Mouse (Mus musculus) hindbrain, embryonic 15.5 days (tissue): ENCODE data around the gene Rap1a. TPM values are rescaled to one million over a fixed set of nuclear protein-coding genes. Genes with fewer than 3 reads are reported as not detected.

Experiments
- ATAC-seq: fragments of 200-750 bp; cut with Nextera tagmentation; 2 replicates; pipeline ENCODE4 v1.8.0; 2017; ENCODE audit warnings: low read depth, moderate number of reproducible peaks, moderate TSS enrichment; ENCODE audit not compliant: low FRiP score
- H3K27ac ChIP-seq: fragments of 300-500 bp; sonication (generic); replicated peaks from 2 replicates; pipeline ENCODE4 v1.5.1; 2015; ENCODE audit warnings: mild to moderate bottlenecking, inconsistent platforms
- H3K27me3 ChIP-seq: fragments of 300-500 bp; sonication (generic); 2 replicates; pipeline ENCODE4 v1.6.1; 2015; ENCODE audit warnings: control low read depth, inconsistent platforms
- H3K36me3 ChIP-seq: fragments of 300-500 bp; sonication (generic); 2 replicates; pipeline ENCODE4 v1.6.1; 2015; ENCODE audit warnings: control low read depth, inconsistent platforms
- H3K4me1 ChIP-seq: fragments of 300-500 bp; sonication (generic); replicated peaks from 2 replicates; pipeline ENCODE4 v1.6.1; 2015; ENCODE audit warnings: control low read depth, inconsistent platforms
- H3K4me2 ChIP-seq: fragments of 300-500 bp; sonication (generic); 2 replicates; pipeline ENCODE4 v1.6.1; 2015; ENCODE audit warnings: moderate library complexity, mild to moderate bottlenecking, inconsistent platforms
- H3K4me3 ChIP-seq: fragments of 300-500 bp; sonication (generic); 2 replicates; pipeline ENCODE4 v1.5.1; 2015; ENCODE audit warnings: mild to moderate bottlenecking, inconsistent platforms
- H3K9ac ChIP-seq: fragments of 300-500 bp; sonication (generic); 2 replicates; pipeline ENCODE4 v1.6.1; 2015; ENCODE audit warnings: inconsistent platforms
- H3K9me3 ChIP-seq: fragments of 300-500 bp; sonication (generic); 2 replicates; pipeline ENCODE4 v1.6.1; 2016; ENCODE audit warnings: control low read depth, inconsistent platforms
- WGBS: fragments of 180-500 bp; shearing (Covaris S2); methylation state at CpG from one replicate; pipeline ENCODE4 v1.1.7; 2015; 5-methylcytosine and 5-hydroxymethylcytosine counted together
- polyA plus RNA-seq: library from polyadenylated mRNA; unstranded; fragments of >200 nt; fragmentation: Nextera tagmentation; extraction: Ambion mirVana; gene quantifications from 2 replicates; pipeline ENCODE4 v1.2.1, GENCODE M21; 2015

The Rap1a gene
- polyA plus RNA-seq, 1 experiment from 2014 or later: 81.3 TPM

DNA sequence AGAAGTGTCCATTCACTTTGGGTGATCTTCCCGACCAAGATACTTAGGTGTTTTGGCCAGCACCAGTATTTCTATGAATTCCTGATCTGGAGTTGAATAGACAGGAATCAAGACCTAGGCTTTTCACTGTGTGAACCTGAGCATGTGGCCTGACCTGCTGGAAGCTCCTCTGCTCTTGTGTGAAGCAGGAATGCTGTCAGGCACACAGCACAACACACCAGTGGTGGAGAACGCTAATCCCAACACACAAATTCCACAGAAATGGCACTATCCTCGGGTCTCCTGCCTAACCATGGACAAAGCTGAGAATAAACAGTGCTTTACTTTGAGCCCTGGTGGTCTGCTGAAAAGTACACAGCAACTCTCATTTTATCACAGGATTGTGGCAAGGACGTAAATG is 80.6 kb downstream of the Rap1a start:
- no peaks in the 10 kb centered on the region for H3K27me3 ChIP-seq
- no peak overlapping the region for H3K4me2 ChIP-seq
- H3K9me3 ChIP-seq: no peaks in the 10 kb centered on the region
- peaks cover 15% of the 10 kb centered on the region for H3K4me1 ChIP-seq
- no peak overlapping the region for H3K9ac ChIP-seq
- no peaks in the 10 kb centered on the region for H3K36me3 ChIP-seq
- H3K27ac ChIP-seq: no peak overlapping the region
- no peak overlapping the region for H3K4me3 ChIP-seq
- WGBS: 81% methylated on average over 4 of the region's 4 CpGs
- no peak for ATAC-seq

DNA sequence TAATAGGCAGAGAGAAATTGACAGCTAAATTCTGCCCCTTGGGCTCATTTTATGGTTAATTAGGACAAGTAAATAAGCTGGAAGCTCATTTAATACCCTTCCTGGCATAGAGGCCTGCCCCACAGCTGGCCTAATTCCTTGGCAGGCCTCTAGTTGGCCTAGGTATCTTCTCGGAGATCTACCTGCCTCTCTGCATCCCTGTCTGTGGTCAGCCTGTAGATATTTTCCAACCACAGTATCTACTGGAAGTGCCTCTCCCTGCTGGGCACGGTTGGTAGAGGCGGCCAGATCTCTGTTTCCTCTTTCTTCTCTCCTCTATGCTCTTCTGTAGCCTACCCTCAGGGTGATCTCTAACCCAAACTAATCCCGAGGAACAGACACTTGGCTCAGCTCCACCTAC is 81.2 kb downstream of the Rap1a start:
- Histone ChIP-seq H3K4me1 (peaks cover 15% of the 10 kb centered on the region), H3K36me3 (no peaks in the 10 kb centered on the region), H3K27ac (no peak overlapping the region), H3K4me3 (no peak overlapping the region), H3K4me2 (no peak overlapping the region), H3K9ac (no peak overlapping the region), H3K27me3 (no peaks in the 10 kb centered on the region), H3K9me3 (no peaks in the 10 kb centered on the region)
- WGBS: 64% methylated on average over 4 of the region's 4 CpGs
- ATAC-seq: no peak

DNA sequence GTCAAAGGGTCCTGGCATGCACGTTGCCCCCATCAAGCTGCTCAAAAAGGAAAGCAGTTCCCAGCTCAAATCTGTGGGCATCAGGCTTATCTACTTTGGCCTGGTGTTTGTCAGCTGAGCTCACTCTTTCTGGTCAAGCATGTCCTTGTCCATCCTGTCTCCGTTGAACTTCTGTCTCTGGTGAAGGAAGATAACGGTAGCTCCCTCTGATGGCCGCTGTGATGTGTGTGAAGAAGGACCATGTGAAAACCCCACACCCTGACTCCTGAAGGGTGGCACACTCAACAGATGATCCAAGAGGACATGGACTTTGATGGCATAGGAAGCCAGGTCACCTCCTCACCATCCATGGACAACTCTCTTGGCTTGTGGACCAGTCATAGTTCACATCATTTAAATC is 82.4 kb downstream of the Rap1a start:
- 65% methylated on average over 4 of the region's 4 CpGs for WGBS
- 0 out of 2 replicates have a peak overlapping the region, but pooled peaks have one; percentile 51 for H3K27ac ChIP-seq

DNA sequence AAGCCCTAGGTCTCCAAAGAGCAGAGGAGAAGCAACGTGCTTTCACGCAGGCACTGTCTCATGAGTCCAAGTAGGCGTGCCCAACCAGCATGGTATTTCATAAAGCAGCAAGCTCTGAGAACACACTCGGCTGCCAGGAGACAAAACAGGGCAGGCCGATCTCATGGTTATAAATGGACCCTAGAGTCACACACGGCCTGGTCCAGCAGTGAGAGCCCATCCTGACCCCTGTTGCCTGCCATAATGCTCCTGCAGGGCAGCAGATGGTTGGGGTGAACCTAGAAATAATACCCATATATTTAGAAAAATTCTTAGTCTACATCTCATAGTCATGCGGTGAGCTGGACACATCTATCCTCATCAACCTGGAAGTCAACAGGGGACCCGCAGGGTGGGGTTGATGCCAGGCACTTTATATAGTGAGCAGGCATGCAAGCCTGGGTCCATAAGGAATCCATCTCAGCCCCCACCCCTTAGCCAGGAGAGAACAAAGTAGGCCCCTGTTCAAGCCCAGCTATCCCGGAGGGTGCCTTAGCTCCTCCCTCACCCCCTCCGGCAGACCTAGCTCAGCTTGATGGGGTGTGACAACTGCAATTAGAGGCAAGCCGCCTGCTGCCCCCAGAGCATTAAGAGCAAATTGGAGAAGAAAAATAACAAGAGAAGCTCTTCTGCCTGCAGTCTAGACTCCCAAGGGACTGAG is 83.1 kb downstream of the Rap1a start:
- Histone ChIP-seq H3K27ac (peak overlapping the region; percentile 51; the same call in 1 of the 2 replicates), H3K27me3 (no peaks in the 10 kb centered on the region), H3K9me3 (no peaks in the 10 kb centered on the region), H3K9ac (no peak overlapping the region), H3K4me3 (no peak overlapping the region), H3K36me3 (no peaks in the 10 kb centered on the region), H3K4me2 (no peak overlapping the region), H3K4me1 (peaks cover 24% of the 10 kb centered on the region)
- ATAC-seq: peak; percentile 45; the same call in 1 of the 2 replicates
- WGBS: 27% methylated on average over 11 of the region's 11 CpGs

More for the DNA sequence above, 82.4 kb downstream of the Rap1a start:
- Histone ChIP-seq H3K9ac (no peak overlapping the region), H3K9me3 (no peaks in the 10 kb centered on the region), H3K27me3 (no peaks in the 10 kb centered on the region), H3K4me3 (no peak overlapping the region), H3K36me3 (no peaks in the 10 kb centered on the region), H3K4me1 (peaks cover 23% of the 10 kb centered on the region), H3K4me2 (no peak overlapping the region)
- no peak for ATAC-seq

DNA sequence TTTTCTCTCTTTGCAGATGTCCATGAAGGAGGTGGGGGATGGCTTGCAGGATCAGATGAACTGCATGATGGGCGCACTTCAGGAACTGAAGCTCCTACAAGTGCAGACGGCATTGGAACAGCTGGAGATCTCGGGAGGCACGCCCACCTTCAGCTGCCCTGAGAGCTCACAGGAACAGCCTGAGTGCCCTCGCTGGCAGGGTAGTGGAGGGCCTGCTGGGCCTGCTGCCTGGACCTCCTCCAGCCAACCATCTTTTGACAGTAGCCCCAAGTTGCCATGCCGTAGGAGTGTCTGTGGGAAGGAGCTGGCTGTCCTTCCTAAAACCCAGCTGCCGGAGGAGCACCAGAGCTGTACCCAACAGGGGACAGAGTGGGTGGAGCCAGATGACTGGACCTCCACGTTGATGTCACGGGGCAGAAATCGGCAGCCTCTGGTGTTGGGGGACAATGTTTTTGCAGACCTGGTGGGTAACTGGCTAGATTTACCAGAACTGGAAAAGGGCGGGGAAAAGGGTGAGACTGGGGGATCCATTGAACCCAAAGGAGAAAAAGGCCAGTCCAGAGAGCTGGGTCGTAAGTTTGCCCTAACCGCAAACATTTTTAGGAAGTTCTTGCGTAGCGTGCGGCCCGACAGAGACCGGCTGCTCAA is 84.7 kb downstream of the Rap1a start:
- H3K27me3 ChIP-seq: no peaks in the 10 kb centered on the region
- 62% methylated on average over 18 of the region's 18 CpGs for WGBS
- peaks cover 24% of the 10 kb centered on the region for H3K4me1 ChIP-seq
- H3K9ac ChIP-seq: no peak overlapping the region
- H3K36me3 ChIP-seq: no peaks in the 10 kb centered on the region
- no peak overlapping the region for H3K4me2 ChIP-seq
- no peak for ATAC-seq
- H3K4me3 ChIP-seq: no peak overlapping the region
- H3K9me3 ChIP-seq: no peaks in the 10 kb centered on the region
- H3K27ac ChIP-seq: 0 out of 2 replicates have a peak overlapping the region, but pooled peaks have one; percentile 24

DNA sequence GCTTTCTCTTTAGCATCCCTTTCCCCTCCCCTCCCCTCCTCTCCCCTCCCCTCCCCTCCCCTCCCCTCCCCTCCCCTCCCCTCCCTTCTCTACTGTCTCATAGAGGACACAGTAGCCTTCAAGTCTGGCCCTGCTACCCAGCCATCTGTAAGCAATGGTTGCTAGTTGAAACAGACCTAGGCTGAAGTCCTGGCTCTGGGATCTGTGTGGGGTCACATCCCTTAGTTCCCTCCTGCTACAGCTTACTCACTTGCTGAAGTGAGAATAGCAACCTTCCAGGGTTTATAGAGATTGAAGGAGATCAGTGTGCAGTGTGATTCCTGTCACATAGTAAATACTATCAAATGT is 86.3 kb downstream of the Rap1a start:
- ATAC-seq: no peak
- H3K4me2 ChIP-seq: no peak overlapping the region
- H3K36me3 ChIP-seq: no peaks in the 10 kb centered on the region
- no peak overlapping the region for H3K9ac ChIP-seq
- H3K4me1 ChIP-seq: peaks cover 33% of the 10 kb centered on the region
- H3K9me3 ChIP-seq: no peaks in the 10 kb centered on the region
- H3K27ac ChIP-seq: peak overlapping the region; percentile 44; the same call in 1 of the 2 replicates
- H3K27me3 ChIP-seq: no peaks in the 10 kb centered on the region
- H3K4me3 ChIP-seq: no peak overlapping the region

DNA sequence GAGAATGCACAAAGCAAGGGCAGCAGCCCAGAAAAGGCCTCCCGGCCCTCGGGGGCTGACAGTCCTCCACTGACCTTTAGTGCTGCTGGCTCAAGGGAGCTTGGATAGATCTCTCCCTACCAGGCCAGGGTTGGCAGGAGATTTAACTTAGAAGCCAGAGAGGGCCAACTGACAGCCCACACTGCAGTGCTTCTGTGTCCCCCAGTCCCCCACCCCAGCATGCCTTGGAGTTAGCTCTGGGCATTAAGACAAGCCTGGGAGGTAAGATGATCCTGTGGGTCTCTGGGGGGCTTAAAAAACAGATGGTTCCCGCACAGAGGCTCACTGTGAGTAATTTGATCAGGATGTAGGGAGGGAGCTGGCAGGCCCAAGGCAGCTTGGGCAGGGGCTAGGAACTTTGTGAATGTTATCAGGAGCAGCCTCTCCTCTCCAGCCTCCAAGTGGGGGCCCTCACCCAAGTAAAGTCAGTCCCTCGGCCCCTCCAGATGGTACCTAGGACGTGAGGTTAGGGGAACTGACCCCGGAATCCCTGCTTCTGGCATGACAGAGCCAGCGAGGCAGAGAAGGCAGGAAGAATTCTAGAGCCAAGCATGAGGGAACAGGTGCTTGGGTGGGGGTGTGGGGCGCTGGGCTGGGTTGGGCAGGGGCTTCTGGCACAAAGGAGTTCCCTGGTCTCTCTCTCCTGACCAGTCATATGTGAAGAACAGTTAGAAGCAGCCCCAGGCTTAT is 86.9 kb downstream of the Rap1a start:
- H3K27me3 ChIP-seq: no peaks in the 10 kb centered on the region
- 17% methylated on average over 8 of the region's 8 CpGs for WGBS

DNA sequence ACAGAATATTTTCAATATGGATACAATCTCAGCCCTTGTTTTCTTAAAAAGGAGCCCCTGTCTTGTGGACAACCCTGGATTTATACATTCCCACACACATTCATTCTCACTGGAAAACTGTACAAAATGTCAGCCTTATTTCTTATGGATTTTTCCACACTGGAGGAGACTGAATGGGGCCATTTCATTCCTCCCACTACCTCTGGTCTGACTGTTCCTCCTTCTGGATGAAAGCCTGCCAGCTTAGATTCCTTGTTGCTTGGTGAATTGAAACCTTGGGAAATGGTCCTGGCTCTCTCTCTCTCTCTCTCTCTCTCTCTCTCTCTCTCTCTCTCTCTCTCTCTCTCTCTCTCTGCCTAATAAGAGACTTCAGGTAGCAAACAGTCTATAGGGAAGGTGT is 88.3 kb downstream of the Rap1a start:
- Histone ChIP-seq H3K9ac (no peak overlapping the region), H3K4me3 (no peak overlapping the region), H3K4me1 (peaks cover 27% of the 10 kb centered on the region), H3K9me3 (no peaks in the 10 kb centered on the region), H3K36me3 (no peaks in the 10 kb centered on the region), H3K27me3 (no peaks in the 10 kb centered on the region), H3K27ac (0 out of 2 replicates have a peak overlapping the region, but pooled peaks have one; percentile 67), H3K4me2 (no peak overlapping the region)
- no peak for ATAC-seq

More for the DNA sequence above, 86.9 kb downstream of the Rap1a start:
- Histone ChIP-seq H3K4me2 (0 out of 2 replicates have a peak overlapping the region, but pooled peaks have one; percentile 1), H3K36me3 (no peaks in the 10 kb centered on the region), H3K9me3 (no peaks in the 10 kb centered on the region), H3K4me1 (peaks cover 33% of the 10 kb centered on the region), H3K9ac (no peak overlapping the region), H3K4me3 (no peak overlapping the region), H3K27ac (peak overlapping the region; percentile 67)
- ATAC-seq: peak; percentile 66

DNA sequence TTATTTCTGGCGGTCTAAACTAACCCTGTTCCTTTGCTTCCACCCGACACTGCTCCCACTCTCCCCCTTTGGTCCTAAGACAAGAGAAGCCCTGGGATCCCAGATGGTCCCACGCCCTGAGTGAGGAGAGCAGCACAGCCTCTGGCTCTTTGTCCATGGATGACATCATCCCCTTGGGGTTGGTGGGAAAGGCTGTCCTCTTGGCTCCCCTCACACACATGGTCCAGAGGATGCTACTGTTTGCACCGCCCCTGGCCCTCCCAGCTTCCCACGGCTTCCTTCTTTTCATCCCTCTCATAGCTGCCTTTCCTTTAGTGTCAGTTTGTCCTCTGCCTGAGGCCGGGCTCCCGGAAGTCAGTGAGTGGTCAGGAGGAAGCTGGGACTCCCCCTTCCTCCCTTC is 89.4 kb downstream of the Rap1a start:
- H3K4me3 ChIP-seq: no peak overlapping the region
- H3K9ac ChIP-seq: no peak overlapping the region
- no peak overlapping the region for H3K4me2 ChIP-seq
- no peaks in the 10 kb centered on the region for H3K27me3 ChIP-seq
- WGBS: 55% methylated on average over 7 of the region's 7 CpGs
- ATAC-seq: no peak
- peaks cover 19% of the 10 kb centered on the region for H3K4me1 ChIP-seq
- peak overlapping the region; percentile 77; the same call in 1 of the 2 replicates for H3K27ac ChIP-seq
- H3K9me3 ChIP-seq: no peaks in the 10 kb centered on the region
- H3K36me3 ChIP-seq: no peaks in the 10 kb centered on the region

DNA sequence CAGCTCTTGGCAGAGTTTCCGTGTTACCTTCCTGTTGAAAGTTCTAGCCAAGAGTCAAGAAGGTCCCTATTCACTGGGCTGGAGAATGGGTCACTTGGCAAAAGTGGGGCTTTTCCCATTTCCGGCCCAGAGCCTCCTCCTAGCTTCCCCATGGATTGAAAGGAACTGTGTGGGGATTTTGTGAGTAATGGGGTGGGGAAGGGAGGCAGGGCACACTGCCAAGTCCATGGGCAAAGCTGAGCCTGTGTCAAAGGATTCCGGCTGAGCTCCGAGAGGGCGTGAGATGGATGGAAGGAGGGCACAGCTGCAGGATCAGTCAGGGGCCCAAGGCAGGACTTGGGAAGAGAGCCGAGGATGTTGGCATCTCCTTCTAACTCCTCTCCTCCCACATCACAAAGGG is 90.9 kb downstream of the Rap1a start:
- no peak overlapping the region for H3K4me3 ChIP-seq
- H3K27me3 ChIP-seq: peaks cover 5% of the 10 kb centered on the region; the same call in 1 of the 2 replicates
- H3K4me1 ChIP-seq: peaks cover 26% of the 10 kb centered on the region
- H3K27ac ChIP-seq: peak overlapping the region; percentile 77
- ATAC-seq: peak; percentile 79
- WGBS: 53% methylated on average over 6 of the region's 6 CpGs
- no peaks in the 10 kb centered on the region for H3K9me3 ChIP-seq
- no peak overlapping the region; the same call in 1 of the 2 replicates for H3K4me2 ChIP-seq
- H3K36me3 ChIP-seq: no peaks in the 10 kb centered on the region
- no peak overlapping the region for H3K9ac ChIP-seq

DNA sequence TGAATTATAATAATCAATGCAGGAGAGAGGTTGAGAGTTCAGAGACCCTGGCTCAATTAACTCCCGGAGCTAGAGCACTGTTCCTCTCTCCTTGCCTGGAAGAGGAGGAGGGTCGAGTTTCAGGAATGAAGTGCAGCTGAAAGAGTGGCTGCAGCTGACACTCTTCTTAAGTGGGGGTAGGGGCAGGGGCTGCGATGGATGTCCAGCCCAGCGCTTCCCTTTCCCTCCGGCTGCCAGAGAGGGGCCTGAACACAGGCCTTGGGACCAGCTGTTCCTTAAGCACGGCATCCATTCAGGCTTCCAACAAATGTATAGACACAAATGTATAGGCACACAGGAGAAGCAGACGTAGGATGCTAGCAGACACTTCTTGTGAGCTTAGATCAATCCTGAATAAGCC is 93.5 kb downstream of the Rap1a start:
- no peak for ATAC-seq
- Histone ChIP-seq H3K9me3 (no peaks in the 10 kb centered on the region), H3K4me2 (peak overlapping the region; percentile 99), H3K27me3 (peaks cover 5% of the 10 kb centered on the region; the same call in 1 of the 2 replicates), H3K9ac (no peak overlapping the region), H3K4me3 (no peak overlapping the region), H3K36me3 (no peaks in the 10 kb centered on the region), H3K4me1 (peaks cover 31% of the 10 kb centered on the region), H3K27ac (0 out of 2 replicates have a peak overlapping the region, but pooled peaks have one; percentile 69)
- WGBS: 19% methylated on average over 7 of the region's 7 CpGs
